Mouse (Mus musculus): Measurements from ENCODE around the gene Zfp655.
A peak's percentile ranks its signal among the peaks of the same experiment; 100 is the strongest.
"Not testable (repeated sequence)": the region's sequence is repeated elsewhere in the genome, so short reads cannot be mapped to it uniquely, and the experiment has no call there.

Zfp655 gene

DNA sequence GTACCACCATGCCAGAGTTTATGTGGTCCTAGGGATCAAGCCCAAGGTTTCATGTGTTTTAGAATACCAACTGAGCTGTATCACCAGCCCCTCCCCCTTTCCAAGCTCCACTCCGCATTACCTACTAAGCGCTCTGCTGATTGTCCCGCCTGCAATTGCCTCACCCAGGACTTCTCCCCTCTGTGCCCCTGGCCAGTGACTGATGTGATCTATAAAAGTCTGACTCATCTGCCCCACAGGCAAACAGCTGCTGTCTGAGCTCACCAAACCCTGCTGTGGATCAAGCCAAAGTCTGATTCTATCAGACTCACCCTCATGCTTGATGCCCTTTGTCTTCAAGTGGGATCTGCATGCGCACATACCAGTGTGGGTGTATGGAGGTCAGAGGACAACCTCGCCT is 8.7 kb upstream of the Zfp655 start:
- no peak for DNase-seq (ENCODE audit: low spot score)

DNA sequence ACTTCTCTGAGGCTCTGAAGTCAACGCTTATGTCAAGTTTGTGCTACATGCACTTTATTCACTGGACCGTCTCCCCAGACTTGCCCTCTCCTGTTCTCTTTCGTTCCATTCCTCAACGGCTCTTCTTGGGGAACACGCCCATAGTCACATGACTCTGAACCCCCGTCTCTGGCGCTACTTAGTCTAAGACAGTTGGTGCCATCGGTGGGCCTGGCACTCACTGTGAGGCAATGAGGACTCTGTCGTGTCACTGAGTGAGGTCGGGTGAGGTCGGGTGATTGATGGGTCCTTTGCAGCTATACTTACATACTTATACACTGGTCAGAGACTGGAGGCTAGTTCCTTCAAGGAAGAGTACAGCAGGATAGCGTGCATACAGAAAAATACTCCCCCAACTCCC is 8.1 kb upstream of the Zfp655 start:
- DNase-seq (ENCODE audit: low spot score) = no peak

DNA sequence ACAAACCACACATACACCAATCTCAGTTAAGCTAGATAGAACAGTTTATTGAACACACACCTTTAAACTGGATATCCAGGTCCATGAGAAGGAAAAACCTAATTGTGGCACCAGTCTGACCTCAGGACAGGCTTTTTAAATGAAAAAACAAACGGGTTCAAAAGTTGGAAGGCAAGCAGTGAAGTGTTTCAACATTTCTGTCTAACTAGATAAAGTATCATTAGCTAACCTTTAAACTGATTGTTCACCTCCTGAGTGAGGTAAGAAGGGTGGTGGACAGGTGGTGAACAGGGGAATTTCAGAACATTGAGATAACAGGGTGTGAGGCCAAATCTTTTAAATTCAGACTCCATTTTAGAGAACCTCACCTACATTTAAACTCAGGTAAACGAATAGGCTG is 5.1 kb upstream of the Zfp655 start:
- no peak for DNase-seq (ENCODE audit: low spot score)

DNA sequence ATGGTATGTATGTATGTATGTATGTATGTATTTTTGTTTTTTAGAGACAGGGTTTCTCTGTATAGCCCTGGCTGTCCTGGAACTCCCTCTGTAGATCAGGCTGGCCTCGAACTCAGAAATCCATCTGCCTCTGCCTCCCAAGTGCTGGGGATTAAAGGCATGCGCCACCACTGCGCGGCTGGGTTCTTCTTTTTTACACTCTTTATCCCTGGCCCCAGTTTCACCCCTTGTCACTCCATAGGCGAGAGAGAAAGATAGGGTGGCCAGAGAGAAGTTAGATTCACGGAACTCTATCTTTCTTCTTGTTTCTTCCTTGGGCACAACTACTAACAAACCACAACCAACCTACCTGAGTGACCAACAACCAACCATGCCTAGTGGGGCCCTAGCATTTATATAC is 2.2 kb upstream of the Zfp655 start:
- DNase-seq (ENCODE audit: low spot score) = not testable (repeated sequence)

DNA sequence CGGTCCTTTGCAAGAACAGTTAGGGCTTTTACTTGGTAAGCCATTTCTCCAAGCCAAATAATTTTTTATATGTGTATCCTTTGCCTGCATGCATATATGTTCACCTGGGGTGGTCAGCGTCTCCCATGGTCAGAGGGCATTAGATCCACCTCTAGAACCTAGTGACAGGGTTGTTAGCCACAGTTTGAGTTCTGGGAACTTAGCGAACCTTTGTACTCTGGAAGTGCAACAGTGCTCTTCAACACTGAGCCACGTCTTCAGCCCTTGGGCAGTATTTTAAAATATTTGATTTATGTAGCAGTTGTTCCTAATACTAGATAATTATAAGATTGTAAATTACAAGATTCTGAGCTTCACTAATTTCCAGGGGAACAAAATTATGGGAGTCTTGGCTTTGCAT is 874 bp upstream of the Zfp655 start:
- no peak for DNase-seq (ENCODE audit: low spot score)

DNA sequence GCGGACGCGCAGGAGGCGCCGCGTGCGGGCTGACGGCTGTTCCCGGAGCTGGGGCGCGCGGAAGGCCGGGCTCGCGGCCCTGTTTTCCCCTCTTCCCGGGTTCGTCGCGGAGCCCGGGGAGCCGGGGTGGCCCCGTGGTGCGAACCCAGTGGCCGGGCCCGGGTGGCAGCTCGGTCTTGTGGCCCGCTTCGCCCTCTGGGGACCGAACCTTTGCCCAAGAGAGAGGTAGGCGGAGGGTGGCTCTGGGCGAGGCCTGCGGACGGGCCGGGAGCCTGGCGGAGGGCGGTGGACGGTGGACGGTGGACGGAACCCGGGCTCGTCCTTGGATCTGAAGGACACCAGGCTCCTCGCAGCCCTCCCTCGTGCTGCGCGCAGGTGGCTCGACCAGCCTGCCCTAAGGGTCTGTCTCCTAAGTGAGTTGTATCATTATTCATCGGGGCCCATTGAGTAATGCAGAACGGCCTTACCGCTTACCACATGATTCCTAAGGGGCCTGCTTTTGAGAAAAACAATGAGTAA is 437 bp downstream of the Zfp655 start:
- peak; percentile 34 for DNase-seq (ENCODE audit: low spot score)

DNA sequence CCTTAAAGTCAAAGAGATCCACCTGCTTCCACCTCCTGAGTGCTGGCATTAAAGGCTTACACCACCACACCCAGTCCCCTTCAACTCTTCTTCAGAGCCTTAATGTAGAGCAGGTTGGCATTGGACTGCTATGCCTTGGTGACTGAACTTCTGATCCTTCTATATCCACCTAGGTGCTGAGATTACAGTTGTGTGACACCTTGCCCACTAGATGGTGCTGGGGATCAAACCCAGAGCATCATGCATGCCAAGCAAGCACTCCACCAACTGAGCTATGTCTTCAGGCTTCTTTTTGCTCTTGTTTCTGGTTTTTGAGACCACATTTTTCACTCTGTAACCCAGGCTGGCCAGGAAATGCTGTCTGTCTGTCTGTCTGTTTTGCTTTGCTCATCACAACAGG is 3.1 kb downstream of the Zfp655 start:
- peak; percentile 30 for DNase-seq (ENCODE audit: low spot score)

DNA sequence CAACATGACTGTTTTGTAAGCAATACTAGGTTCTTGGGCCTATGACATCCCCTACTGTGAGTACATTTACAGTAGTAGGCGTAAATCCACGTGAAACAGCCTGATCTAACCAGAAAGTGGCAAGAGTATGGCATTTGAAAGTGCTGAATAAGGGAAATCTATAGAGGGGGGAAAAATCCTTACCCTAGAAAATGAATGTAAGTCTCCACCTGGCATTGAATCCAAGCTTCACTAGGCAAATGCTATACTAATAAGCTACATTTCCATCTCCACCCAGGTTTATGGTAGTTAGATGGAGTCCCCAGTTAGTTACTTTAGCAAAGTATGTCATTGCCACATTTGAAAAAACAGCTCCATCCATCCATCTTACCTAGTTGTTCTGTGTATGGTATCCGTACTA is 18.0 kb downstream of the Zfp655 start:
- no peak for DNase-seq (ENCODE audit: low spot score)

DNA sequence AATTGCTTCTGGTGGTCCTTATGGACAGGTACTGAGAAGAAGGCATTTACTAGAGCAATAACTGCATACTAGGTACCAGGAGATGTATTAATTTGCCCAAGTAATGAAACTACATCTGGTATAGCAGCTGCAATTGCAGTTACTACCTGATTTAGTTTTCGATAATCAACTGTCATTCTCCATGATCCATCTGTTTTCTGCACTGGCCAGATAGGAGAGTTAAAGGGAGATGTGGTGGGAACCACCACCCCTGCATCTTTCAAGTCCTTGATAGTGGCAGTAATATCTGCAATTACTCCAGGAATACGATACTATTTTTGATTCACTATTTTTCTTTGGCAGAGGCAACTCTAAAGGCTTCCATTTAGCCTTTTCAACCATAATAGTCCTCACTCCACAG is 42.1 kb downstream of the Zfp655 start:
- not testable (repeated sequence) for DNase-seq (ENCODE audit: low spot score)

DNA sequence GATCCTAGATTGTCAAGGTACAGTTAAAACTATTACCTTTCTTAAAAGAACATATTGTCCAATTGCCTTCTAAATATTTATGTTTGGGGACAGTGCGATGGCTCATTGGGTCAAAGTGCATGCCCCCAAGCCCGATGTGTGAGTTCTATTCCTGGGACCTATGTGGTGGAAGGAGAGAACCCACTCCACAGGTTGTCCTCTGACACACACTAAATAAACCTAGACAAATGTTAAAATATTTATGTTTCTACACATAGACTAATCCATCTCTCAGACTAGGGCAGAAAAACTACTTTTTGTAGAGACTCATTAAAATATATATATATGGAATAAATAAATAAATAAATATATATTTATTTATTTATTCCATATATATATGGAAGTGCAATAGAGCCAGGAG is 48.4 kb downstream of the Zfp655 start:
- peak; percentile 6 for DNase-seq (ENCODE audit: low spot score)

DNA sequence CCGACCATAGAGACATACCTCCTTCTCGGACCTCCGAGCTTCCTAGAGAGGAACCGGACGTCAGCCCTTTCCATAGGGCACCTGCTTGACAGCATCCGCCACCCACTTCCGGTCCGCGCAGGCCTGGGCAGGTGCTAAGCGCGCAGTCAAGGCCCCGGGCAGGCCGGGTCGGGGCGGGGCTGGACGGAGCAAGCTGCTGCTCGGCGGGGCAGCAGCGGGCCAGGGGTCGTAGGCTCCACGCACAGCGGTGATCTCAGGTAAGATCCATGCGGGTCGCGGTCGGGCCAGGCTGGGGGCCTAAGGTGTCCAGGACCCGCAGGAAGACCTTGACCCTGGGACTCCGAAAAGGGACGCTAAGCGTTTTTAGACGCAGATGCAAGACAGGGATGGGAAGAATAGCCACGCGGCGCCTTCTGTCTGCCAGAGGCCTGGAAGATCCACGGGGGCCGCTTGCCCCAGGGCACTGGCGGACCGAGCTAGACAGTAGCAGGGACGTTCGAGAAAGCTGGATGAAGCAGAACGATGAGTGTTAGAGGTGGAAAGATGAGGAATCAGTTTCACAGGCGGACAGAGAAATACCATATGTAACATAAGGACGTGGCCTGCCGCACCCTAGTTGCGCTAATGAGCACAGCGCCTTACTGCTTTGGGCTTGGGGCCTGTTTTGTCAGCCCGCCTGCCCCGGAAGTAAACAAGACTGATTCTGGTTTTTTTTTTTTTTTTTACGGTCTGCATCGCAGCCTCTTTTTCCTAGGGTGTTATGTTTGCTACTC is 49.0 kb downstream of the Zfp655 start, which contains the start of gene Zscan25:
Gene Zscan25 (plus strand): TSS at position 130 of the 773 bp plus-strand sequence.
- DNase-seq (ENCODE audit: low spot score) = peak; percentile 88

DNA sequence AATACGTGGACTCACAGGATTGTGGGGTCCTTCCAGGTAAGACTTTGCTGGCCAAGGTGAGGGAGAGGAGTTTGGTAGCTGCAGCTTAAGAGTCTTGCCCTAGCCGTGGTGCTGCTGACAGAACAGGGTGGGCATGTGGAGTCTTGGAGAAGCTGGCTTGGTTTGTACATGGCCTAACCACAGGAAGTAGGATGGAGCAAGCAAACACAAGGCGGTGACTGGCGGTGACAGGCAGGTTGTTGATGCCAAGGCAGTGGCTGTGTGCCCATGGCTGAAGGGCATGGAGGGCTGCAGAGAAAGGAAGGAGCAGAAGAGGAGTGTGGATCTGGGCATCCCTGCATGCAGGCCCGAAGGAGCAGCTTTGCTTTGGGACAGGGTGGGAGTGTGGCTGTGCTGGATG is 56.9 kb downstream of the Zfp655 start:
- DNase-seq (ENCODE audit: low spot score) = no peak

DNA sequence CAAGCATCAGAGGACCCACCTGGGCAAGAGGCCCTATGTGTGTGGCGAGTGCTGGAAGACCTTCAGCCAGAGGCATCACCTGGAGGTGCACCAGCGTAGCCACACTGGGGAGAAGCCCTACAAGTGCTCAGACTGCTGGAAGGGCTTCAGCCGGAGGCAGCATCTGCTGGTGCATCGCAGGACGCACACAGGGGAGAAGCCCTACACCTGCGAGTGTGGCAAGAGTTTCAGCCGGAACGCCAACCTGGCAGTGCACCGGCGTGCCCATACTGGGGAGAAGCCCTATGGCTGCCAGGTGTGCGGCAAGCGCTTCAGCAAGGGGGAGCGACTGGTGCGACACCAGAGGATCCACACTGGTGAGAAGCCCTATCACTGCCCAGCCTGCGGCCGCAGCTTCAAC is 59.2 kb downstream of the Zfp655 start:
- DNase-seq (ENCODE audit: low spot score) = no peak

DNA sequence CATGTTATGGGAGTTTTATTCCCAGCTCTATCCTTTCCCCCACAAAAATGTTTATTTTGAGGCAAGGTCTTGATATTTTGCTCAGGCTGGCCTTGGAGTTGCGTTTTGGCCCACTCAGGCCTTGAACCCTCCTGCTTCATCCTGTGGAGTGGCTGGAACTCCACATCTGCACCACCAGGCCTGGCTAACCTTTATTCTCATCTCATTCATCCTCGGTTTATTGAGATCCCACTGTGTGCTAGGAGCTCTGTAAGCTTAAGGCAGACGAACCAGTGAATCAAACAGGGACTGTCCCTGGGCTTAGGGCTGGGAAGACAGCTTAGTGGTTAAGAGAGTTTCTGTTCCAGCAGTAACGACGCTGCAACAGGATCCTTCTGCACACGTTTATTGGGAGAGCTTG is 60.9 kb downstream of the Zfp655 start:
- no peak for DNase-seq (ENCODE audit: low spot score)
